ENCODE assay signal across 10 mouse cellular contexts in the genomic region with DNA sequence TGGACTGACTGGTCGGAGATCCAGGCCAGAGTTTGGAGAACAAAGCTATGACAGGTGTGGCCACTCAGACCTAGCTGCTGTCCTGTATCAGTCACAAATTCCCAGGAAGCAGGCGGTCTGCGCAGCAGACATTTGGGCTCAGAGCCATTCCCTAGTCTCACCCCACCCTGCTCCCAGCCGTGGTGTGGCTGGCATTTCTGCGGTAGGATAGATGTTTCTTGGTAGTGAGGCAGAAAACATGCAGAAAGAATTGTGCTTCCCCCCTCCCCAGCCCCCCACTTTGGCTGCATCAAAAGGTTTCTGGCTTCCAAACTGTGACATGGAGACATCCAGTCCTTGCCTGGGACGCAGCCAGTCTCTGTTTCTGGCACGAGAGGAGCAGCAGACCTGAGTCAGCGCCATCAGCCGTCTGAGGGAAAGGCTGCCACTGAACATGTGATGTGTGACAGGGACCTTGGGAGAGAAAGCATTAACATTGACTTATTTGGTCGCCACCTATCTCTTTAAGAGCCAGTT.
DNase-seq lines count a peak whose midpoint lies in the region; ATAC-seq lines count a peak whose summit lies in the region.
"Had no signal": no experiment of that assay in that cellular context is flagged by ENCODE, and none has a peak within 500 bp of the region (broad histone marks: within the 10 kb centered on the region; RNA-seq: fewer than 3 reads in every experiment).

No protein-coding gene starts in this region.

- WGBS in lung, embryonic 16.5 days = 41% methylated on average over 10 of the region's 10 CpGs

- H3K4me1 ChIP-seq in lung, embryonic 16.5 days (replicated peaks; ENCODE audit: control insufficient read depth, insufficient read depth, low read length) = peaks cover 13% of the 10 kb centered on the region

- no peak overlapping the region for H3K4me3 ChIP-seq in lung, embryonic 16.5 days (ENCODE audit: low read length)
- H3K4me3 ChIP-seq: embryonic facial prominence, embryonic 12.5 days; limb, embryonic 12.5 days had no signal

- H3K36me3 ChIP-seq in lung, embryonic 16.5 days (ENCODE audit: control insufficient read depth, insufficient read depth, low read length) = no peaks in the 10 kb centered on the region
- H3K36me3 ChIP-seq: embryonic facial prominence, embryonic 12.5 days; limb, embryonic 12.5 days had no signal

- no peak overlapping the region for H3K9ac ChIP-seq in lung, embryonic 16.5 days (ENCODE audit: low read length)
- H3K9ac ChIP-seq: embryonic facial prominence, embryonic 12.5 days; limb, embryonic 12.5 days had no signal

- no peak for DNase-seq in frontal cortex, postnatal 25 days (ENCODE audit: low spot score in 2 of 2)
- peak; percentile 45 for DNase-seq in 3T3-L1 (ENCODE audit: low read depth, low spot score)
- DNase-seq in cerebellum, adult 18-20 months = peak; percentile 77 to 83
- peak; percentile 53 to 72 for DNase-seq in heart, adult 9 months (ENCODE audit: low spot score in 2 of 2)

- no peaks in the 10 kb centered on the region for H3K27me3 ChIP-seq in lung, embryonic 16.5 days (ENCODE audit: control insufficient read depth, insufficient read depth, low read depth, low read length)
- H3K27me3 ChIP-seq: embryonic facial prominence, embryonic 12.5 days had no signal

- H3K4me2 ChIP-seq in lung, embryonic 16.5 days (ENCODE audit: low read depth, low read length) = no peak overlapping the region
- H3K4me2 ChIP-seq: embryonic facial prominence, embryonic 12.5 days; limb, embryonic 12.5 days had no signal

- H3K27ac ChIP-seq in lung, embryonic 16.5 days (ENCODE audit: low read length) = no peak overlapping the region
- H3K27ac ChIP-seq: embryonic facial prominence, embryonic 12.5 days; limb, embryonic 12.5 days had no signal

- peak; percentile 64; the same call in 1 of the 2 replicates for ATAC-seq in frontal cortex, adult (ENCODE audit: low TSS enrichment)
- peak; percentile 81 for ATAC-seq in lung, embryonic 16.5 days (ENCODE audit: low read depth)
- ATAC-seq in granulocyte monocyte progenitor cell, adult 5-6 weeks (replicated peaks; ENCODE audit: poor library complexity, severe bottlenecking) = no peak
- no peak for ATAC-seq in megakaryocyte progenitor cell, adult 5-6 weeks (replicated peaks; ENCODE audit: poor library complexity)

- 0 out of 2 replicates have a peak, but pooled peaks cover 3% of the 10 kb centered on the region for H3K9me3 ChIP-seq in lung, embryonic 16.5 days (ENCODE audit: control insufficient read depth, low read length)
- H3K9me3 ChIP-seq: embryonic facial prominence, embryonic 12.5 days; limb, embryonic 12.5 days had no signal

Comparison
In these comparisons a context has a peak if more than half of its experiments do, and no peak if none do; other contexts are left out.
1. ATAC-seq: peak in frontal cortex, adult (single experiment) and lung, embryonic 16.5 days (single experiment); none in granulocyte monocyte progenitor cell, adult 5-6 weeks (single experiment) and megakaryocyte progenitor cell, adult 5-6 weeks (single experiment).
2. DNase-seq: peak in 3T3-L1 (single experiment), cerebellum, adult 18-20 months (2 of 2) and heart, adult 9 months (2 of 2); none in frontal cortex, postnatal 25 days (0 of 2).